Mouse (Mus musculus): ENCODE measurements around the gene Lamtor2. TPM values are rescaled to one million over a fixed set of nuclear protein-coding genes. Genes with fewer than 3 reads are reported as not detected.

Lamtor2 gene
- total and polyA plus RNA-seq, 2 experiments = 125 to 201 TPM

- WGBS = 80% methylated on average over 8 of the region's 8 CpGs
- Histone ChIP-seq H3K79me2 (ENCODE audit: control insufficient read depth, insufficient read depth, low read length) (no peaks in the 10 kb centered on the region), H3K27ac (replicated peaks; ENCODE audit: insufficient read depth, low read depth, low read length) (no peak overlapping the region), H3K4me1 (ENCODE audit: control insufficient read depth, insufficient read depth, low read length) (no peaks in the 10 kb centered on the region), H3K9ac (ENCODE audit: low read depth, low read length) (no peak overlapping the region), H3K27me3 (ENCODE audit: control insufficient read depth, insufficient read depth, low read length) (no peaks in the 10 kb centered on the region), H3K36me3 (ENCODE audit: control insufficient read depth, insufficient read depth, low read length) (no peaks in the 10 kb centered on the region), H3K4me3 (ENCODE audit: insufficient read depth, low read depth, low read length) (no peak overlapping the region)
- TF ChIP-seq POLR2A (IDR thresholded peaks at IDR 0.05; ENCODE audit: extremely low read depth, insufficient read depth, low read length) = no peak
- TF ChIP-seq CTCF (IDR thresholded peaks at IDR 0.05; ENCODE audit: low read depth, low read length) = no peak
- DNase-seq (ENCODE audit: extremely low read depth, low read depth, low spot score) = no peak
Measured at GRCm38 (mm10) chr3:88527565-88527964, 25.3 kb downstream of the Lamtor2 start.

- H3K27me3 ChIP-seq (ENCODE audit: control insufficient read depth, insufficient read depth, low read length) = no peaks in the 10 kb centered on the region
- WGBS = 35% methylated on average over 17 of the region's 17 CpGs
- H3K4me3 ChIP-seq (ENCODE audit: insufficient read depth, low read depth, low read length) = no peak overlapping the region
- no peak overlapping the region for H3K9ac ChIP-seq (ENCODE audit: low read depth, low read length)
- TF ChIP-seq CTCF (IDR thresholded peaks at IDR 0.05; ENCODE audit: low read depth, low read length) (peak; percentile 100), POLR2A (IDR thresholded peaks at IDR 0.05; ENCODE audit: extremely low read depth, insufficient read depth, low read length) (no peak)
- no peaks in the 10 kb centered on the region for H3K4me1 ChIP-seq (ENCODE audit: control insufficient read depth, insufficient read depth, low read length)
- DNase-seq (ENCODE audit: extremely low read depth, low read depth, low spot score) = peak; percentile 71
- H3K79me2 ChIP-seq (ENCODE audit: control insufficient read depth, insufficient read depth, low read length) = no peaks in the 10 kb centered on the region
- no peak overlapping the region for H3K27ac ChIP-seq (replicated peaks; ENCODE audit: insufficient read depth, low read depth, low read length)
- H3K36me3 ChIP-seq (ENCODE audit: control insufficient read depth, insufficient read depth, low read length) = no peaks in the 10 kb centered on the region
Measured at GRCm38 (mm10) chr3:88526157-88527131, 26.4 kb downstream of the Lamtor2 start.

GRCm38 (mm10) chr3:88525021-88525420, 27.9 kb downstream of the Lamtor2 start:
- Histone ChIP-seq H3K4me3 (ENCODE audit: insufficient read depth, low read depth, low read length) (no peak overlapping the region), H3K27ac (replicated peaks; ENCODE audit: insufficient read depth, low read depth, low read length) (no peak overlapping the region), H3K27me3 (ENCODE audit: control insufficient read depth, insufficient read depth, low read length) (no peaks in the 10 kb centered on the region), H3K4me1 (ENCODE audit: control insufficient read depth, insufficient read depth, low read length) (no peaks in the 10 kb centered on the region), H3K9ac (ENCODE audit: low read depth, low read length) (no peak overlapping the region), H3K79me2 (ENCODE audit: control insufficient read depth, insufficient read depth, low read length) (no peaks in the 10 kb centered on the region), H3K36me3 (ENCODE audit: control insufficient read depth, insufficient read depth, low read length) (no peaks in the 10 kb centered on the region)
- TF ChIP-seq POLR2A (IDR thresholded peaks at IDR 0.05; ENCODE audit: extremely low read depth, insufficient read depth, low read length) (no peak), CTCF (IDR thresholded peaks at IDR 0.05; ENCODE audit: low read depth, low read length) (no peak)
- no peak for DNase-seq (ENCODE audit: extremely low read depth, low read depth, low spot score)
- 88% methylated on average over 5 of the region's 5 CpGs for WGBS

GRCm38 (mm10) chr3:88523027-88523426, 29.8 kb downstream of the Lamtor2 start:
- no peaks in the 10 kb centered on the region for H3K79me2 ChIP-seq (ENCODE audit: control insufficient read depth, insufficient read depth, low read length)
- no peaks in the 10 kb centered on the region for H3K36me3 ChIP-seq (ENCODE audit: control insufficient read depth, insufficient read depth, low read length)
- no peaks in the 10 kb centered on the region for H3K27me3 ChIP-seq (ENCODE audit: control insufficient read depth, insufficient read depth, low read length)
- H3K4me1 ChIP-seq (ENCODE audit: control insufficient read depth, insufficient read depth, low read length) = no peaks in the 10 kb centered on the region
- TF ChIP-seq POLR2A (IDR thresholded peaks at IDR 0.05; ENCODE audit: extremely low read depth, insufficient read depth, low read length) (no peak), CTCF (IDR thresholded peaks at IDR 0.05; ENCODE audit: low read depth, low read length) (no peak)
- H3K9ac ChIP-seq (ENCODE audit: low read depth, low read length) = no peak overlapping the region
- no peak overlapping the region for H3K27ac ChIP-seq (replicated peaks; ENCODE audit: insufficient read depth, low read depth, low read length)
- WGBS = 70% methylated on average over 8 of the region's 8 CpGs
- no peak for DNase-seq (ENCODE audit: extremely low read depth, low read depth, low spot score)
- no peak overlapping the region for H3K4me3 ChIP-seq (ENCODE audit: insufficient read depth, low read depth, low read length)

GRCm38 (mm10) chr3:88521803-88522331, 31.0 kb downstream of the Lamtor2 start:
- DNase-seq (ENCODE audit: extremely low read depth, low read depth, low spot score) = peak; percentile 42
- 30% methylated on average over 9 of the region's 9 CpGs for WGBS

More at GRCm38 (mm10) chr3:88521803-88522331, 31.0 kb downstream of the Lamtor2 start:
- no peaks in the 10 kb centered on the region for H3K79me2 ChIP-seq (ENCODE audit: control insufficient read depth, insufficient read depth, low read length)
- no peaks in the 10 kb centered on the region for H3K4me1 ChIP-seq (ENCODE audit: control insufficient read depth, insufficient read depth, low read length)
- no peak for TF ChIP-seq POLR2A (IDR thresholded peaks at IDR 0.05; ENCODE audit: extremely low read depth, insufficient read depth, low read length)
- peak; percentile 99 for TF ChIP-seq CTCF (IDR thresholded peaks at IDR 0.05; ENCODE audit: low read depth, low read length)
- H3K27ac ChIP-seq (replicated peaks; ENCODE audit: insufficient read depth, low read depth, low read length) = no peak overlapping the region
- H3K4me3 ChIP-seq (ENCODE audit: insufficient read depth, low read depth, low read length) = no peak overlapping the region
- no peak overlapping the region for H3K9ac ChIP-seq (ENCODE audit: low read depth, low read length)
- no peaks in the 10 kb centered on the region for H3K27me3 ChIP-seq (ENCODE audit: control insufficient read depth, insufficient read depth, low read length)
- no peaks in the 10 kb centered on the region for H3K36me3 ChIP-seq (ENCODE audit: control insufficient read depth, insufficient read depth, low read length)

All from liver, adult 2 months (tissue).